Mouse (Mus musculus) ES-Bruce4 (cell line): ENCODE measurements around the gene Cdk5rap2.

ENCODE experiments used
- CTCF ChIP-seq: IDR thresholded peaks from one replicate; pipeline ENCODE4 v1.8.1; 2011; ENCODE audit warnings: low read depth, low read length
- EP300 ChIP-seq: IDR thresholded peaks from 2 replicates; pipeline ENCODE4 v1.6.1; 2011; ENCODE audit warnings: low read depth, low read length; ENCODE audit not compliant: insufficient read depth
- POLR2A ChIP-seq: IDR thresholded peaks from one replicate; pipeline ENCODE4 v1.8.1; 2011; ENCODE audit warnings: low read length; ENCODE audit not compliant: insufficient read depth

DNA sequence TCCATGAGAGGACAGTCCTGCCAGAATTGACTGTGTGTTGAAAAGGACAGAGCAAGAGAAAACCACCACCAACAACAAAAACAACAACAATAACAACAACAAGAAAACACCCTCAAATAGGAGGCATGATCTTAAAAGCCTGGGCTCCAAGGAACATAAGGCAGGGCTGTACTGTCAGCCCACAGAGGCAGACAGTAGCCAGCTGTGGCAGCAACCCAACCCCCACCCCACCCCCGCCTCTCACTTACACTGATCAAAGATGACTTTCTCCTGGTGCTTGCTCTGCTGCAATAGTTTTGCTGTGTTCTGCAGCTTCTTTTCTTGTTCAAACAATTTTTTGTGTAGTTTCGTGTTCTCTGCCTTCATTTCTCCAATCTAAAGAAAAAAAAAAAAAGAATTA, 181.9 kb downstream of the Cdk5rap2 start:
- TF ChIP-seq EP300 (no peak), CTCF (no peak), POLR2A (no peak)
